Mouse (Mus musculus) myocyte (in vitro differentiated cells): ENCODE data around the gene Sowahb. TPM values are rescaled to one million over a fixed set of nuclear protein-coding genes. Genes with fewer than 3 reads are reported as not detected.

Experiments used
- H3K27me3 ChIP-seq: one replicate; pipeline ENCODE4 v1.6.1; 2011; ENCODE audit not compliant: control insufficient read depth, insufficient read depth, insufficient read length
- H3K36me3 ChIP-seq: one replicate; pipeline ENCODE4 v1.6.1; 2011; ENCODE audit not compliant: control insufficient read depth, insufficient read depth
- H3K4me2 ChIP-seq: one replicate; pipeline ENCODE4 v1.6.1; 2011; ENCODE audit warnings: low read depth, control low read depth
- H3K4me3 ChIP-seq: one replicate; pipeline ENCODE4 v1.5.1; 2011; ENCODE audit warnings: mild to moderate bottlenecking, control low read depth, moderate library complexity
- H3K79me2 ChIP-seq: one replicate; pipeline ENCODE4 v1.6.1; 2011; ENCODE audit not compliant: control insufficient read depth, insufficient read depth
- H3ac ChIP-seq: one replicate; pipeline ENCODE4 v1.6.1; 2011; ENCODE audit not compliant: control insufficient read depth, insufficient read length
- CEBPB ChIP-seq: IDR thresholded peaks from 2 replicates; pipeline ENCODE4 v1.6.1; 2011; ENCODE audit warnings: mild to moderate bottlenecking, moderate library complexity; ENCODE audit not compliant: poor library complexity, insufficient read depth, severe bottlenecking
- E2F4 ChIP-seq: IDR thresholded peaks from one replicate; pipeline ENCODE4 v1.6.1; 2011; ENCODE audit warnings: mild to moderate bottlenecking, control low read depth, moderate library complexity; ENCODE audit not compliant: insufficient read depth
- MAX ChIP-seq: IDR thresholded peaks from one replicate; pipeline ENCODE4 v1.6.1; 2011; ENCODE audit warnings: low read depth, mild to moderate bottlenecking, control low read depth
- MYOD1 ChIP-seq, 3 experiments: IDR thresholded peaks; one replicate each; pipeline ENCODE4 v1.6.1; 2011; ENCODE audit warnings: control low read depth in 2 of 3, low read depth in 2 of 3, mild to moderate bottlenecking in 2 of 3, moderate library complexity in 1 of 3; ENCODE audit not compliant: insufficient read length in 2 of 3, control insufficient read depth in 1 of 3
- MYOG ChIP-seq, 3 experiments: IDR thresholded peaks; one replicate each; pipeline ENCODE4 v1.6.1; 2011; ENCODE audit warnings: control low read depth in 2 of 3, low read depth in 2 of 3, mild to moderate bottlenecking in 2 of 3; ENCODE audit not compliant: insufficient read length in 2 of 3, control insufficient read depth in 1 of 3, insufficient read depth in 1 of 3
- POLR2A ChIP-seq: IDR thresholded peaks from one replicate; pipeline ENCODE4 v1.6.1; 2011; ENCODE audit warnings: low read depth, mild to moderate bottlenecking, control low read depth, moderate library complexity; ENCODE audit not compliant: insufficient read length
- POLR2AphosphoS2 ChIP-seq: IDR thresholded peaks from one replicate; pipeline ENCODE4 v1.6.1; 2011; ENCODE audit warnings: low read depth, control low read depth; ENCODE audit not compliant: insufficient read length
- REST ChIP-seq: IDR thresholded peaks from one replicate; pipeline ENCODE4 v1.6.1; 2011; ENCODE audit warnings: mild to moderate bottlenecking, control low read depth, moderate library complexity; ENCODE audit not compliant: insufficient read depth, insufficient read length
- SRF ChIP-seq: IDR thresholded peaks from one replicate; pipeline ENCODE4 v1.6.1; 2011; ENCODE audit warnings: low read depth; ENCODE audit not compliant: control insufficient read depth, insufficient read length
- TCF12 ChIP-seq: IDR thresholded peaks from one replicate; pipeline ENCODE4 v1.6.1; 2011; ENCODE audit warnings: mild to moderate bottlenecking, control low read depth; ENCODE audit not compliant: poor library complexity, insufficient read depth, severe bottlenecking
- TCF3 ChIP-seq: IDR thresholded peaks from one replicate; pipeline ENCODE4 v1.6.1; 2011; ENCODE audit warnings: low read depth, control low read depth; ENCODE audit not compliant: insufficient read length
- USF1 ChIP-seq: IDR thresholded peaks from one replicate; pipeline ENCODE4 v1.6.1; 2011; ENCODE audit warnings: low read depth, mild to moderate bottlenecking, control low read depth, moderate library complexity
- polyA plus RNA-seq: library from polyadenylated mRNA; unstranded; fragments of >200 nt; fragmentation: generic; extraction: Trizol; gene quantifications from one replicate; pipeline ENCODE4 v1.2.1, GENCODE M21; 2012; ENCODE audit warnings: missing spikeins

Sowahb gene
- polyA plus RNA-seq, 1 experiment, result not detected

DNA sequence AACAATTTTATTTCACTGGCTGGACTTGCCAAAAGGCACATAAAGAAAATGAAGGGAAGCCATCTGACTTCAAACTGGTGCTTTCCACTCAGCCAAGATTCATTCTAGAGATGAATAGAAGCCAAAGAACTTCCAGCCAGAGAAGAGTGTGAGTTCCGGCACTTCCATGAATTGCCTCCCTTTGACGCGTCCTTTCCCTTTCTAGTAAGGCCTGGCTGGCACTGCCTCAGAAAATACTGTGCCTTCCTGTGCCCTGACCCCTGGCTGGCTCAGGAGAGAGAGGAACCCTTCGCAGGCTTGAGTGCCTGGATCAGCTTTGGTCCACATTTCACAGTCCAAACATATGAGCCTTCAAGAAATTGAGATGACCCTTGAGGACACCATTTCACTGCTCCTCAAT lies 2.8 kb downstream of the Sowahb start:
- Histone ChIP-seq H3K36me3 (no peaks in the 10 kb centered on the region), H3K4me2 (no peak overlapping the region), H3ac (no peak overlapping the region), H3K27me3 (peaks cover 28% of the 10 kb centered on the region), H3K79me2 (no peaks in the 10 kb centered on the region), H3K4me3 (no peak overlapping the region)
- TF ChIP-seq CEBPB (no peak), MYOG (IDR thresholded peaks at IDR 0.05; ENCODE audit: control insufficient read depth in 1 of 3, insufficient read depth in 1 of 3, insufficient read length in 2 of 3, low read depth in 2 of 3) (no peak)

DNA sequence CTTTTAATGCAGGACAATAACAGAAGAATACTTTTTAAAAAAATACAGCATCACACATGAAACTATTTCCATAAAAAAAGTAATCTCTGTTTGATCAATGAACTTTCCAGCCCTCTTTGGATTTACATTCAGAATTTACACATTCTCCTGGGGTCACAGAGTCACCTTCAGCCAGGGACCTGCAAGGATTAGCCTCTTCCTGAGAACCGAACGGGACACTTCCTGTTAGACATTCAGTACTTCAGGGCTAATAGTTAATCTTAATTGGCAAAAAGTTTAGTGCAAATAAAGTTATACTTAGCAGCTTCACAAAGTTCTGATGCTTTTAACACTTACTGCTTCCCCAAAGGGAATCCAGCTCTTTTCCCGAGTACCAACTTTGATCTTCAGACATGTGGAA lies 3.5 kb downstream of the Sowahb start:
- Histone ChIP-seq H3ac (no peak overlapping the region), H3K27me3 (peaks cover 28% of the 10 kb centered on the region), H3K4me3 (no peak overlapping the region), H3K36me3 (no peaks in the 10 kb centered on the region), H3K79me2 (no peaks in the 10 kb centered on the region), H3K4me2 (no peak overlapping the region)
- no peak for TF ChIP-seq MAX
- TF ChIP-seq E2F4, result no peak
- no peak for TF ChIP-seq POLR2AphosphoS2
- no peak for TF ChIP-seq MYOD1 (IDR thresholded peaks at IDR 0.05; ENCODE audit: control insufficient read depth in 1 of 3, insufficient read length in 2 of 3, low read depth in 2 of 3)
- no peak for TF ChIP-seq TCF12

DNA sequence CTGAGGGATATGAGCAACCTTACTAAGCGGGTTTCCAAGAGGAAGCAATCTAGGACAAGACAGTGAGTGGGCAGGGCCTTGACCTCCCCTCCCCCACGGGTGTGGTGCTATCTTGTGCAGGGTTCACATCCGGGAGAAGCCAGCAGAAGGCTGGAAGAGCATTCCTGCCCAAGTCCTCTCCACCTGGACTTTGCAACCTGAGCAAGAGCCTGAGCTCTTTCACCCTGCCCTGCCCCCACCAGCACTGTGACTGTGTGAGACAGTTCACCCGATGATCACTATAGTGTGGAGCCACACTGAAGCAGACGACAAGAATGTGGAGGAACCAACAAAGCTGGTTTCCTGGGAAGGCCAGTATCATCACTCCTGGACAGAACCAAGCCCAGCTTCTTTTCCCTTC lies 4.7 kb downstream of the Sowahb start:
- Histone ChIP-seq H3K79me2 (no peaks in the 10 kb centered on the region), H3K27me3 (peaks cover 24% of the 10 kb centered on the region), H3K4me2 (no peak overlapping the region), H3K4me3 (no peak overlapping the region), H3K36me3 (no peaks in the 10 kb centered on the region), H3ac (no peak overlapping the region)
- no peak for TF ChIP-seq USF1

- Histone ChIP-seq H3K4me3 (no peak overlapping the region), H3K4me2 (no peak overlapping the region), H3K79me2 (no peaks in the 10 kb centered on the region), H3K36me3 (no peaks in the 10 kb centered on the region), H3K27me3 (no peaks in the 10 kb centered on the region), H3ac (no peak overlapping the region)
- TF ChIP-seq SRF (no peak), E2F4 (no peak), POLR2A (no peak), MAX (no peak), CEBPB (no peak)
These were observed 8.6 kb downstream of the Sowahb start for GRCm38 (mm10) chr5:93036254-93036653.

DNA sequence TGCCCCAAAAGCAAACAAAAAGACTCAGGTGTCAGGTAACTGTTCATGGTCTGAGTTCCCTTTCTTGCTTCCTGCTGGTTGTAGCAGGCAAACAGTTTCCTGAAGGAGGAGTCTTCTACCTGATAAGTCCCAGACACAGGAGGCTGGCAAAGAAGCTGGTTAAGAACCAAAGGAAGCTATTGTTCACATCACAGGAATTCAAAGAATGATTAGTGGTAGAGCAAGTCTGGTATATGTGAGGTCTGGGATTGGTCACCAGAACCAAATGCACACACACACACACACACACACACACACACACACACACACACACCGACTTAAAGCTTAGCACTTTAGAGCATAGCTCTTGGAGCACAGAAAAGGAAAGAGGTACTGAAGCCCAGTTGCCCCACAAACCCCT lies 9.5 kb downstream of the Sowahb start:
- Histone ChIP-seq H3K4me3 (no peak overlapping the region), H3K36me3 (no peaks in the 10 kb centered on the region), H3K27me3 (no peaks in the 10 kb centered on the region), H3K4me2 (no peak overlapping the region), H3K79me2 (no peaks in the 10 kb centered on the region), H3ac (no peak overlapping the region)
- TF ChIP-seq MYOG (IDR thresholded peaks at IDR 0.05; ENCODE audit: control insufficient read depth in 1 of 3, insufficient read depth in 1 of 3, insufficient read length in 2 of 3, low read depth in 2 of 3), result no peak
- no peak for TF ChIP-seq POLR2AphosphoS2
- TF ChIP-seq TCF12, result no peak
- TF ChIP-seq TCF3, result no peak
- TF ChIP-seq MAX, result no peak
- TF ChIP-seq POLR2A, result no peak
- TF ChIP-seq CEBPB, result no peak
- no peak for TF ChIP-seq MYOD1 (IDR thresholded peaks at IDR 0.05; ENCODE audit: control insufficient read depth in 1 of 3, insufficient read length in 2 of 3, low read depth in 2 of 3)
- no peak for TF ChIP-seq USF1
- TF ChIP-seq REST, result no peak

GRCm38 (mm10) chr5:93033087-93033870 lies 11.5 kb downstream of the Sowahb start:
- TF ChIP-seq MAX, result no peak
- H3K36me3 ChIP-seq, result no peaks in the 10 kb centered on the region
- no peak overlapping the region for H3K4me2 ChIP-seq
- no peaks in the 10 kb centered on the region for H3K27me3 ChIP-seq
- no peaks in the 10 kb centered on the region for H3K79me2 ChIP-seq
- no peak overlapping the region for H3K4me3 ChIP-seq
- no peak overlapping the region for H3ac ChIP-seq
